Mouse (Mus musculus) layer of hippocampus, adult 18-20 months (tissue): ENCODE results near the gene Gal. TPM values are rescaled to one million over a fixed set of nuclear protein-coding genes. Genes with fewer than 3 reads are reported as not detected.

Experiments
- DNase-seq, 2 experiments: peaks; one replicate each; pipeline ENCODE4 v3.0.0; 2022; ENCODE audit warnings: low spot score in 2 of 2
- total RNA-seq, 2 experiments: library from RNA; stranded (reverse); gene quantifications; 2 replicates each; pipeline ENCODE4 v1.2.3; 2021

The Gal gene
- total RNA-seq, 2 experiments from 2014 or later: 0.69 to 1.2 TPM

DNA sequence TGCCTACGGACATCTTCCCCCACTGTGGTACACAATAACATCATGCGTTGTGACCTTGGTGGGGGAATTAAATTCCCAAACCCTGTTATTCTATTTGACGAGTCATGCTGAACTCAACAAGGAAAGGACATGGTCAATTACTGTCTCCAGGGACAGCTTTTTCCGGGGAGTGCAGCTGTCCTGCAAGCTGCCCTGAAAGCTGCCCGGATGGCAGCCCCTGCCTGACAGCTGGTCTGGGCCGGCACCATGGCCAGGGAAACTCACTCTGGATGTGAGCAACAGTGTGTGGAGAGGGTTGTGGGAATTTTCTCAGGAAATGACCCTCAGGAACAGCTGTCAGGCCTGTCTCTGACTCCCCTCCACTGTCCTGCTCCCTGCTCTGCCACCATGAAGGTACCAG is 8.1 kb upstream of the Gal start:
- no peak for DNase-seq

DNA sequence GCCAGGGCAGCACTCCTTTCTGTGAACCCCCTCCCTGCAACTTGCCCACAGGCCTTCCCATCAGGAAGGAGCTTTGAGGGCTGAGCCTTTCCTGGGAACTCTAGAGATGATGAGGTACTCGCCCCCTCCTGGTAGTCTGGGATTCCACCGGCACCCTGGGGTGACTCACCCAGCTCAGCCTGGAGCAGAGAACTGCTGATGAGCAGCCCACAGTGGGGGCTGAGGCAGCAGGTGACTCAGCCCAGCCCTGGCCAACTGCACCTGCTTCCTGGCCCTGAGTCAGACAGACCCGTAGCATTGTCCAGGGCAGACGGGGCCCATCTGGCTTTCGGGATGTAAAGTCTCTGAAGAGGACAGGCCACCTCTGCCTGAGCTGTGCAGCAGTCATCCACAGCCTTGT is 4.9 kb upstream of the Gal start:
- peak; percentile 16 to 43 for DNase-seq

DNA sequence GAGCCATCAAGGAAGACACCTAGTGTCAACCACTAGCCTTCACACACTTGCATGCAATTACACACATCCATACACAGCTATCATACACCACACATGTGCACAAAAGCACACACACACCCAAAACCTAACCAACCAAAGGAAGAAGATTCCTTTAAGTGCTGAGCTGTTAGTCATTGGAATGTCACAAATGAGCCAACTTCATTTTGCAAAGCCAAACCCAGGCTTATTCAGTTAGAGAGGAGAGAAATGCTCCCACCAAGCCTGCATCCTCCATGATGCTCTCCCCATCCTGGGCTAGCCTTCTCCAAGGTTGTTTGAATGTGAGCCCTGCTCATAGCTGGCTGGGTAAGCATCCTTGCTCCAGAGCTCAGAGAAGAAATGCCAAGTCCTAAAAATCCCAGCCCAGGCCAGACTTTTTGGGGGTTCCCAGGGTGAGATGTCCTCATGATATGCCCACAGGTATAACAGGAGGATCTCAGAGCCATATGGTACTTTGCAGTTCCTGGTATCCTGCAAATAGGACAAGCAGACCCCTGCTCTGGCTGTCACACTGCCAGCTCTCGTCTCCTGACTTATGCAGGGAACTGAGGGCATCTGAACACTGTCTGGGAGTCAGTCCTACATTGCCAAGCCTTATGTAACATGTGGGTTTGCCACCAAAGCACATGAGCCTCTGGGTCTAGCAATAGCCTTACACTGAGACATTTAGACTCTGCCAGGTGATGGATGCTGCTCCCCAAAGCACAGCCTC is 8.6 kb downstream of the Gal start:
- DNase-seq: no peak

DNA sequence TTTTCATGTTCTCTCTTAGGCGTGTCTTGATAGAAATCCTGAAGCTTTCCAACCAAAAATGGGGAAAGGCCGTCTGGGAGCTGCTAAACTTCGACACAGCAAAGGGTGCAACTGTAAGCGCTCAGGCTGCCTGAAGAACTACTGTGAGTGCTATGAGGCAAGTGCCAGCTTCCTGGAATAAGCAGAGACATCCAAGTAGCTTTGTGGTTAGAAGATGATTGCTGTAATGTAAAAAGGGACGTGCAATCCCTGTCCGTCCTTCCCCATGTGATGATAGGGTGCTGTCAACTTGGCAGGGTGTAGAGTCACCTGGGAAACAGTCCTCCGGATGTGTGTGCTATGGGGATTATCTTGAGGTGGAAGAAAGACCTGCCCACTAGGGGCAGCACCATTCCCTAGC is 10.3 kb downstream of the Gal start:
- no peak for DNase-seq

DNA sequence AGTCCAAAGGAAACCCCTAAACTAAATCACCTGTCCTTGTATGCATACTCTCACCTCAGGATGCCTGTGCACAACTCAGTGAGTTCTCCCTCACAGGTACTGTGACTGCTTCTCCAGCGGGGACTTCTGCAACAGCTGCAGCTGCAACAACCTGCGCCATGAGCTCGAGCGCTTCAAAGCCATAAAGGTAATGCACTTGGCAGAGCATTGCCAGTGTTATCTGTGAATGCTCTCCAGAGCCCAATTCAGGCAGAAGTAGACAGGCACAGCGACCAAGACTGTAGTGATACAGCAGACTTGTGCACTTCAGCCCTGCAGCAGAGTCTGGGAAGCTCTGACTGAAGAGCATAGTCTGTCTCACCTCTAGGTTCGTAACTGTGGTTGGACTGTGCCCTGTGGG is 12.0 kb downstream of the Gal start:
- DNase-seq: no peak

DNA sequence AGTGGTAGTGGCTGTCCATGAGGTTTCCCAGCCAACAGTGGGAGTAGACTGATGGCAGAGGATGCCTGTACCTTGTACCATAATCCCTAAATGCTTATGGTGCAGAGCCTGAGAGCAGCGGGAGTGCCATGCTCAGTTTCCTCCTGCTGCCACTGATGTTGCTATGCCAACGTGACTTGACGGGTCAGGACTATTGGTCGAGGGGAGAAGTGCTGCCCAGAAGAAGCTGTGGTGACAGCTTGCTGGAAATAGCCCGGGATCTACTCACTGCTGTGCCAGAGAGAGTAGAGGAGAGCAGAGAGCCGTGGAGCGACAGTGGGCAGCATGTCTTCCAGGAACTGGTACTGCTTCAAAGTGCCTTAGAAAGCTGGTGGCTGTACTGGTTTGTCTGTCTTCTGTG is 12.4 kb downstream of the Gal start:
- no peak for DNase-seq

DNA sequence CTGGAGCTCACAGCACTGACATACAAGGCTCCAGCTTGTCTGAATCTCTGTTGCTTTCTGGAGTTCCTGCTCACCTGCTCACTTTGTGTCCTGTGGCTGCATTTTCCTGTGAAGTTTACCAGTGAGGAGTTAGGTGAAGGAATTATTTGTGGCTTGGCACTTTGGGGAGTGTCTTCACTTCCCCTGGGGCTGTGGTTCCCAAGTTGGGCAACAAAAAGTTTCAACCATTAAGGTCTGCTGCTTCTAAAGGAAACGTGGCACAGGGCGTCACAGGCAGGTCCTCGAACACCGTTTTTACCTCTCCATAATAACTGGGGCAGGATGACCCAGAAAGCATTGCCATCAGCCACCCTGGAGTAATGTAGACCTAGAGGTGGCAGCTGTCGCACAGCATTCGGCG is 12.8 kb downstream of the Gal start:
- DNase-seq: no peak

DNA sequence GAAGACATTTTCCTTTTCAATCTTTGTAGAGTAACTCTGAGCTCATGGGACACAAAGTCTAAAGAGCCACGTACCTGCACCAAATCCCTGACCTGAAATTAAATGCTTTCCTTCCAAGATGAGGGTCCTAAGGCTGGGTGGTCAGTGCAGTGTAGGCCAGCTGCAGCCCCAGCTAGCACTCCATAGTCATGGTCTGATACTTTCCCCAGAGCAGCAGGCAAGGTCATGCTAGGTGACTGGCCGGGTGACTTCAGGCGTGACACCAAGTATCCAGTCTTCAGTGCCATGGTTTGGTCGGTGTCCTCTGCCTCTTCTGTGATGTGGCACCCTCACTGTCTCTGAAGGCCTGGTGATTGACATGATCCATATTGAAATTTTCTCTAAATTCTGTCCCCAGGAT is 14.3 kb downstream of the Gal start:
- DNase-seq: no peak

DNA sequence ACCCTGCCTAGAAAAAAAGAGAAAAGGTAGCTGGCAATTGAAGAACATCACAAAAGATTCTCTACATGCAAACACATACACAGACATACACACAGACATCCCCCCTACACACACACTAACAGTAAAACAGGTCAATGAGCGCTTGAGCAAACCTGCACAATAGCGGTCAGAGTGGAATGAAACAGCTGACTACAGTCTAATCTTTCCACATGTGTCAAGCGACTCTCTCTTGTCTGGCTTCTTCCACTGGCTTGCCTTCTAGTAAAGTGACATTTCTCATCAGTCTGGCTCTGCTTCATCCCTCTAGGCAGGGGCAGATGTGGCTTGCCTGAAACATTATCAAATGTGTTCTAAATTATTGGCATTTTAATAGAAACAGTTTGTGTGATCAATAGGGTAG is 20.1 kb downstream of the Gal start:
- no peak for DNase-seq

DNA sequence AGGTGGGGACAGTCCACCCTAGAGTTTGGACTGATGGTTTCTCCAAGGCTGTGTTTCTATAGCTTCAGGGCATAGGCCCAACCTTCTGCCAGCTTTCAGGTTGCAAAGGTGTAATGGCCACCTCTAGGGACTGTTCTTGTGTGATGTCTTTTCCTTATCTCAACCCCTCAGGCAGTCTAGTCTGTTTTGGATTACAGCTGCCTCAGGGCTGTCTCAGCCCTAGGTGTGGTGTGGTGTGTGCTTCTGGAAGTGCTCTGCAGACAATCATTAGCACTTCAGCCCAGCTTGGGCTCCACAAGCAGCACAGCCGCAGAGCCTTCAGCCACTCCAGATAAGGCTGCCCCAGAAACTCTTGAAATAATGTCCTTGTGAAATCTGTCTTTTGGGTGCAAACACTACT is 22.0 kb downstream of the Gal start:
- DNase-seq: no peak

DNA sequence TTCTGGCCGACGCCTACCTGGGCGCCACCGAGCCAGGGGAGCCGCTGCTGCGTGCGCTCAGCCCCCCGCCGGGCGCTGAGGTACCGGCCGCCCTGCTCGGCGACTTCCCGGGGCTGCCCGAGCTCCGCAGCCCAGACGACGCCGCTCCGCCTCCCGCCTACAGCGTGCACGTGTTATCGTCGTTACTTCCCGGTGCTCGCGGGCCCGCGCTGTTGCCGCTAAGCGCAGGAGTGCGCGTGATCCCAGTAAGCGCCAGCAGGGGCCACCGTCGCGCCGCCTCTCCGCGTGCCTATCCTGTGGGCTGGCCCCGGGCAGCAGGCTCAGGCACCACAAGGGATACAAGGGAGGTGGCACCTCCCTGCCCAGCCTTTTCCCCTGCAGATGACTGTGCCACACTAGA is 25.3 kb downstream of the Gal start:
- DNase-seq: peak; percentile 77 to 88

DNA sequence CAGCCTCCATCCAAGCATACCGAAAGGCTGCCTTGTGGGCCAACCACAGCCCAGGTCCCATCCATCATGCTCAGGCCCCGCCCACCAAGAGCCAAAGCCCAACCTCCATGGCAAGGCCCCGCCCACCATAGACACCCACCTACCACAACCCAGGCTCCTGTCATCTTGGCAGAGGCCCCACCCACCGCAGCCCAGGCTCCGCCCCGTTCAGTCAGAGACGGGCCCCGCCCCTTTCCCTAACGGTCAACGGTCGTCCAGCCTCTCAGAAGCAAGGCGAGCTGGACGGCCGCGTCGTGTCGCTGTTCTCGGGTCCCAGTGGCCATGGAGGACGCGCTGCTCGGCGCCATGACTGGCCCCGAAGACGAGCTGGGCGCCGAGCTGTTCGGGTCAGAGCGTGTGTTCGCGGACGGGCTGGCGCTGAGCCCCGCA is 25.7 kb downstream of the Gal start, which contains the start of gene Tesmin:
Tesmin (plus strand) TSS at position 229 of the 429 bp plus-strand sequence.
- peak; percentile 52 to 70 for DNase-seq

DNA sequence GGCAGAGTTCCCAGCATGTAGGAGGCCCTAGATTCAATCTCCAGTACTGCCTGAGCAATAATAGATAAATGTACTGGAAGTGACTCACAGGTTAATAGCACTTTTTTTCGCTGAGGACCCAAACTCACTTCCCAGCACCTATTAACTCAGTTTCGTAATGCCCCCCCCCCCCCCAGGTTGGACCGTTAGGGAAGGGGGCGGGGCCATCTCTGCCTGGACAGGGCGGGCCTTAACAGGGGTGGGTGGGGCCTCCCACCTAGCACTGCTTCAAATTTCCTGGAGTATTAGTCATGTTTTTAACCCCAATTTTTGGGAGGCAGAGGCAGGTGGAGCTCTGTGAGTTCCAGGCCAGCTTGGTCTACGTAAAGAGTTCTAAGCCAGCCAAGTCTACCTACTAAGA is 26.3 kb downstream of the Gal start:
- DNase-seq: no peak

DNA sequence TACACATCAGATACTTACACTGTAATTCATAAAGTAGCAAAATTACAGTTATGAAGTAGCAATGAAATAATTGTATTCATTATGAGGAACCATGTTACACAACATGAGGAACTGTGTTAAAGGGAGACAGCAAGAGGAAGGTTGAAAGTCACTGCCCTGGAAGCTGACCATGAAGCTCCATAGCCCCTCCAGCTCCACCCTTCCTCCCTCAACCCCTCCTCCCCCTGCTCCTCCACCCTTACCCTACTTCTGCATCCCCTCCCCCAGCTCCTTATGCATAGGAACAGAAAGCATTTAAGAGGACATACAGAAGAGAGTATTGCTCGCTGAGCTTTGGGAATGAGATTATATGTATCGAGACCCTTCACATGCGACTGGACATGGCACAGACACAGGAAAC is 35.7 kb downstream of the Gal start:
- no peak for DNase-seq

DNA sequence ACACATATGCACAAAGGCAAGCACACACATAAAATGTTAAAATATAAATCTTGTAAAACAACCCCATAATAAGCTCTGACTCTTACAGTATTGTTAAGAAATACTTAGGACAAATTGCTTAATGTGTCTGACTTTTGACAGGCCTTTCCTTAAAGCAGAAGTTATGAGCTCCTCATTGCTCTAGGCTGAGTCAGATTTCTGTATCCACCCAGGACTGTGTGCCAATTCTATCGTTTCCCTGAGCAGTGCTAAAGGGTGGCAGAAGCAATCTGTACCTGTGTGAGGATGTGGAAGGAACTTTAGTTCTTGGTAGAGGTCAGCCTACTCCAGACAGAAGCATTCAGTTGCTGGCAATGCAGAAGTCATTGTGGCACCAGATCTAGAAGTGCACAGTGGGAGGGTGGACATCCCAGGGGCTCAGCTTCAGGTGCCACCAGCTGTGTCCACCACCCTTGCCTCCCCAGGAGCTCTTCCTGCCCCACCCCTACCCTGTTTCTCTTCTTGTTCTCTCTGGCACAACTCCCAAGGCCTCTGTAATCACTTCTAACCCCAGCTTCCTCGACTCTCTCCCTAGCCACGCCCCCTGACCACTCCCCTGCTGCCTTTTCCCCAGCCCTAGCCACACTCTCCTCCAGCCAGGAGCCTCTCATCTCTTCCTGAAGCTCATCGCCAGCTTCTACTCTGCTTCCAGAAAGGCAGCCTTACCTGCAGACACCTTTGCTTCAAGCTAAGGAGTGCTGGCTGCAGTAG is 37.2 kb downstream of the Gal start:
- DNase-seq: no peak

DNA sequence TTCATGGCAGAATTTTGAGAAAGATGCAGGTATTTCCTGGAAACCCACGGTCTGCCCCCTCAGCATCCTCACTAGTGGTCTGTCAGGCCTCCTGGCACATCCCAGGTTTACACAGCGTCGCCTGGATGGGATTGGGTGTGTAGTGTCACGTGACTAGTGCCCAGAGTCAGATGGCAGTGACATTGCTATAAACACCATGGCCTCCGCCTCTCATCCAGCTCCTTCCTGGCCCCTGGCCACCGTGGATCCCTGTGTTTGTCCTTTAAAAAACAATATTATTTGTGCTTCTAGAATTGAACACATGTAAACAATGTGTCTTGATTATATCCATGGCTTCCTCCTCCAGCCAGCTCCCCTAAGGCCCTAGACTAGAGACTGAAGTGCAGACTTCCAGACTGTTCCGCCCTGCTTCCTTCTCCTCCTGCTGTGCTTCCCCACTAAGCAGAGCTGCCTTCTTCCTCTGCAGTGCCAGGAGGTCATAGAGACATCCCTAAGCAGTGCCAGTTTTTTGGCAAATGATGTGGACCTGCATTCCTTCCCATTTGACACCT is 38.3 kb downstream of the Gal start:
- no peak for DNase-seq

DNA sequence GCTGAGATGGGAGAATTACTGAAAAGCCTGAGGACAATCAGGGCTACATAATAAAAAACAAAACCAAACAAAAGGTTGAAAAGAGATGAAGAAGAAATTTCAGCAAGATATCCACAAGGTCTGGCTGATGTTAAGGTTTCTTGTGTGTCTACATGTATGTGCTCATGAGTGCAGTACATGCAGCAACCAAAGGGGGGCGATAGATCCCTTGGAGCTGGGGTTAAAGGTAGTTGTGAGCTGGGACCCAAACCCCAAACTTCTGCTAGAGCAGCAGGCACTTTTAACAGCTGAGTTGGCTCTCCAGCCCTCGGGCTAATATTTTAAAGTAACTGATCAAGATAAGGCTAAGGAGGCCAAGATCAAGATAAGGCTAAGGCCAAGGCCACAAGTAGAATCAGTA is 40.3 kb downstream of the Gal start:
- DNase-seq: no peak

DNA sequence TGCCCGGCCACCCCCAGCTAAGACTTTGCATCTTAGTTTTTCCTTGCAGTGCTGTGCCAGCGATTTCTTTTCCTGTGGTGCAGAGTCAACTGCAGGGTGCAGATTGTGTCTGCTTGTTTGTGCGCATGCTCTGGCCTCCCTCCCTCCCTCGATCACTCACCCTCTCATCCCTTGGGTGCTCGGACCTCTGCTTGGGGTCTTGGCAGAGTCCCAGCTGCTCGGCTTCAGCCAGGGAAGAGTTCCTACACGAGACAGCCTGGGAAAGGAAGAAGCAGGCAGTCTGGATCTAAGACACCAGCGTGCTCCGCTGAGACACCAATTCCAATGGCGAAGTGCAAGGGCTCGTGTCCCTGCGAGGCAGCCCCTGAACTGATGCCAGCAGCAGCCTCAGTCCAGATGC is 41.0 kb downstream of the Gal start:
- DNase-seq: no peak

DNA sequence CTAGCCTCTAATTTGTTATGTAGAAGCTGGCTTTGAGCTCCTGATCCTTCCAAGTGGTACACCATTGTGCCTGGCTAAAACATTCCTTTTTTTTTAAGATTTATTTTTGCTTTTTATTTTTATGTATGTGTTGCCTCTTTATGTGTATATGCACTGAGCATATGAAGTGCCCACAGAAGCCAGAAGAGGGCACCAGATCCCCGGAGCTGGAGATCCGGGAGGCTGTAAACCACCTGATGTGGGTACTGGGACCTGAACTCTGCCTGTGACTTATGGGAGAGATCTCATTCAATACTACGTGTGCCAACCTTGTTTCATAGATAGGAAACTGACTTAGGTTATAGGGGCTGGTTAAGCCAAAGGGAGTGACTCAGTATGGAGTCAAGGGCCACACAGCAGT is 46.1 kb downstream of the Gal start:
- no peak for DNase-seq

DNA sequence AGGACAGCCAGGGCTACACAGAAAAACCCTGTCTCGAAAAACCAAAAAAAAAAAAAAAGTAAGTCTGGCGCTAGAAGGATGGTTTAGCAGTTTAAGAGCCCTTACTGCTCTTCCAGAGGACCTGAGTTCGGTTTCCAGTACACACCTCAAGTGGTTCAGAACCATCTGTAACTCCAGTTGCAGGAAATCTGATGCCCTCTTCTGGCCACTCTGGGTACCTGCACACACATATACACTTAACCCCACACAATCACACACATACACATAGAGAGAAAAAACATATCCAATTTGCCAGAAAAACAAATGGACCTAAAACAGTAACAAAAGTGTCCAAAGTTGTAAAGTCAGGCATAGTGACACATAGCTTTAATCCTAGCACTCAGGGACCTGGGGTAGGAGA is 49.3 kb downstream of the Gal start:
- no peak for DNase-seq

DNA sequence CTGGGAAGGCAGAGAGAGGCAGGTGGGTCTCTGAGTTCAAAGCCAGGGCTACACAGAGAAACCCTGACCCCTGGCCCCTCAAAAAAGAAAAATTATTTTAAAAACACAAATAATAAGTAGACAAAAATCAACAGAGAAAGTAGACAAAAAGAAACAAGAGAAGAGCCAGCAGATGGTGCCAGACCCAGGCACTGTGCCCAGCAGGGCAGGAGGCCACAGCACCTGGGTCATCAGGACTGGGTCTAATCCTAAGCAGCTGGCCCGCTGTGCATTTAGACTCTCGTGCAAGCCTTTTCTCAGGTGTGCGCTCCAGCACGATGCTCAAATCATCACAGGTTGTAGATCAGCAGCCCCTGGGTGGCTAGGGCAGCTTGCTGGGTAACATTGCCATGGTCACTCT is 50.8 kb downstream of the Gal start:
- DNase-seq: no peak
